Mouse (Mus musculus): ENCODE data around the gene Cox19. TPM values are rescaled to one million over a fixed set of nuclear protein-coding genes. Genes with fewer than 3 reads are reported as not detected.
A peak's percentile ranks its signal among the peaks of the same experiment; 100 is the strongest.

The Cox19 gene
- polyA plus RNA-seq, 1 experiment from 2014 or later, result 91.8 TPM

DNA sequence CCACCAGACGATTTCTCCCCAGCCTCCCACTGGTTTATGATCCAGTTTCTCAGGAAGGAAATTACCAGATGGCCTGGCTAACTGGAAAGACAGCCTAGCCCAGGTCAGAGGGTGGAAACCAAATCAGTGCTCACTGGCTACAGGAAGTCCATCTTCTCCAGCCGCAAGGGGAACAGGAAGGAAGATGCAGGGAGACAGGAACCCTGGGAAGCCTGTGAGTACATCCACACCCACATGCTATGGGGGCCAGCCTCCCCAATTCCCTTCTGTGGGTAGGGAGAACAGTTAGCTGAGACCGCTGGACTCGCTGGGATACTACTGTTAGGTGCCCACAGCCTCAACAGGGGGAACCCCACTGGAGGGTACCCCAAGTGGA, 37.0 kb upstream of the Cox19 start:
- Histone ChIP-seq H3K9ac (ENCODE audit: low read length) (no peak overlapping the region), H3K4me2 (ENCODE audit: low read length) (no peak overlapping the region), H3K27ac (replicated peaks in 1 of 2; ENCODE audit: control insufficient read depth in 1 of 2, insufficient read depth in 1 of 2, low read depth in 2 of 2, low read length in 2 of 2) (peak overlapping the region; percentile 29 to 59), H3K9me3 (ENCODE audit: control insufficient read depth, low read length) (no peaks in the 10 kb centered on the region), H3K27me3 (ENCODE audit: control insufficient read depth, insufficient read depth, low read length) (no peaks in the 10 kb centered on the region), H3K4me1 (ENCODE audit: control insufficient read depth in 2 of 2, insufficient read depth in 2 of 2, low read length in 2 of 2) (peaks cover 41 to 58% of the 10 kb centered on the region in 2 experiments), H3K4me3 (ENCODE audit: control insufficient read depth in 1 of 2, insufficient read depth in 1 of 2, low read depth in 1 of 2, low read length in 2 of 2) (no peak overlapping the region), H3K36me3 (ENCODE audit: control insufficient read depth, insufficient read depth, low read length) (peaks cover 14% of the 10 kb centered on the region)
- WGBS, result 61% methylated on average over 4 of the region's 4 CpGs
- no peak for ATAC-seq (ENCODE audit: insufficient number of reproducible peaks, insufficient read depth, low FRiP score, low read depth)

DNA sequence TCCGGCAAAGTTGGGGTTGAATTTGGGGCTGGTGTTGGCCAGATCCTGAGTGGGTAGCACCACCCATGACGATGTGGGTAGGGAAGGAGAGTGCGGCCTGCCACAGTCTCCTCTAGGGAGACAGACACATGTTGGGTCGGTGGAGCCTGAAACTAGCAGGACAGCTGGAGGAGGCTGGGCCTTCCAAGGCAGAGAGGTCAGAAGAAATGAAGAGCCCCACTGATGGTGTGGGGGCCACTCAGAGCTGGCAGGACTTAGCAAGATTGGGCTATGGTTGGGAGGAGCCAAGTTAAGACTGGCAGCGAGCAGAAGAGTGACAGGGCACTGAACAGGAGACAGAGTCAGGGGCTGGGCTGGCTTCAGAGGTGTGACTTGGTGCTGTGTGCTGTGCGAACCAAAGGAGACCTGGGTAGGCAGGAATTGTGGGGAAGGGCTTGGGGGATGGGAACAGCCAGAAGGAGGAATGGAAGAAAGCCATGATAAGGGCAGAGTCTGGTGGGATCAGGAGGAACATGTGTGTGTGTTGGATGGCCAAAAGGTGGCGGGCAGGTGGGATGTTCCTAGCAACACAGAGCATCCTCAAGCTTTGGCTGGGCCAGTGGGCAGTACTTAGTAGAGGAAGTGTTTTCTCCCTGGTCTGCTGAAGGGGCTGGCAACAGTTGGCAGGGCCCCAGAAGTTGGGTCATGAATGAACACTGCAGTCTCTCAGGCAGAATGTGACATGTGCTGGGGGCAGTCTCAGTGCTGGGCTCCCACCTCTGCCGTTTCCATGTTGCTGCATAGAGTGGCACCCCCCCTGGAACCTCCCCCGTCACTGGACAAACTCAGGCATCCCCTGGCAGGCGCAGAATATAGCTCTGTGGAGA, 36.3 kb upstream of the Cox19 start:
- ATAC-seq (ENCODE audit: insufficient number of reproducible peaks, insufficient read depth, low FRiP score, low read depth), result no peak
- no peak overlapping the region for H3K9ac ChIP-seq (ENCODE audit: low read length)
- H3K9me3 ChIP-seq (ENCODE audit: control insufficient read depth, low read length), result no peaks in the 10 kb centered on the region
- no peak overlapping the region for H3K4me2 ChIP-seq (ENCODE audit: low read length)
- H3K4me1 ChIP-seq (ENCODE audit: control insufficient read depth in 2 of 2, insufficient read depth in 2 of 2, low read length in 2 of 2), result peaks cover 44 to 64% of the 10 kb centered on the region in 2 experiments
- peak overlapping the region; percentile 29 to 59 for H3K27ac ChIP-seq (replicated peaks in 1 of 2; ENCODE audit: control insufficient read depth in 1 of 2, insufficient read depth in 1 of 2, low read depth in 2 of 2, low read length in 2 of 2)
- H3K4me3 ChIP-seq (ENCODE audit: control insufficient read depth in 1 of 2, insufficient read depth in 1 of 2, low read depth in 1 of 2, low read length in 2 of 2), result no peak overlapping the region
- WGBS, result 71% methylated on average over 10 of the region's 10 CpGs
- H3K27me3 ChIP-seq (ENCODE audit: control insufficient read depth, insufficient read depth, low read length), result no peaks in the 10 kb centered on the region
- H3K36me3 ChIP-seq (ENCODE audit: control insufficient read depth, insufficient read depth, low read length), result peaks cover 8% of the 10 kb centered on the region

DNA sequence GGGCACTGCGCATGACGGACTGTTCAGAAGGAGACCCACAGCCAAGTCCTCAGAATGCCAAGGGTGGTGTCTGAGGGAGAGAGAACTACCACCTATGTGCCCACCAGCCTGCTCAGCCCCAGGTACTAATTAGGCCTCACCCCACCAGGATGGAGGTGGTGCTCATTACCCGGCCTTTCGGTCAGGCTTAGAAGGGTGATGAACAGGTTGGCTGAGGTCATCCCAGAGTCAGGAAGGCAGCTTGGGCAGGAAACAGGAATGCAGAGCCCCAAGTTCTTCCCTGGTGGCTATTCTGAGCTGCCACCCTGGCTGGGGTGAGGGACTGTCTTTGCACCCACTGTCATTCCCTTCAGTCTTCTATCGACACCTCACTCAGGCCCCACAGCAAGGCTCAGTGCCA, 34.8 kb upstream of the Cox19 start:
- Histone ChIP-seq H3K9ac (ENCODE audit: low read length) (no peak overlapping the region), H3K36me3 (ENCODE audit: control insufficient read depth, insufficient read depth, low read length) (no peaks in the 10 kb centered on the region), H3K4me2 (ENCODE audit: low read length) (no peak overlapping the region), H3K4me3 (ENCODE audit: control insufficient read depth in 1 of 2, insufficient read depth in 1 of 2, low read depth in 1 of 2, low read length in 2 of 2) (no peak overlapping the region), H3K4me1 (ENCODE audit: control insufficient read depth in 2 of 2, insufficient read depth in 2 of 2, low read length in 2 of 2) (peaks cover 55 to 79% of the 10 kb centered on the region in 2 experiments), H3K9me3 (ENCODE audit: control insufficient read depth, low read length) (no peaks in the 10 kb centered on the region), H3K27me3 (ENCODE audit: control insufficient read depth, insufficient read depth, low read length) (no peaks in the 10 kb centered on the region), H3K27ac (replicated peaks in 1 of 2; ENCODE audit: control insufficient read depth in 1 of 2, insufficient read depth in 1 of 2, low read depth in 2 of 2, low read length in 2 of 2) (no peak overlapping the region)
- no peak for ATAC-seq (ENCODE audit: insufficient number of reproducible peaks, insufficient read depth, low FRiP score, low read depth)
- WGBS, result 89% methylated on average over 5 of the region's 5 CpGs

DNA sequence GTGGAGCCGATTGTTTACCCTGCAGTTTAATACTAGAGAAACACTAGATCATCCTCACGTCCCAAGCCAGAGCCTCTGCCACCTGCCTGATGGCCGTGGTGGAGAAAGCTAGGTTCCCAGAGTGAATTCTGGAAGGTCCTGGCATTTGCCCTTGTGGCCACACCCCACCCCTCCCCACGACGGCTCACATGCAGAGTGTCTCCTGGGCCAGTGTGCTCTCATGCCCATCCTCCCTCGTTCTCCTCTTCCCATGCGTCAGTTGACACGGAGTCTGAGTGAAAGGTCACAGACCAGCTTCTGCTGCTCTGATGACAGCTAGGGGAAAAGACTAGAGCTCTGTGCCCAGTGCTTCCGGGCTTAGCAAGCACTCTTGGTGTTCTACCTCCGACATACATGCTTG, 33.3 kb upstream of the Cox19 start:
- no peaks in the 10 kb centered on the region for H3K9me3 ChIP-seq (ENCODE audit: control insufficient read depth, low read length)
- 12% methylated on average over 10 of the region's 10 CpGs for WGBS
- H3K27me3 ChIP-seq (ENCODE audit: control insufficient read depth, insufficient read depth, low read length), result no peaks in the 10 kb centered on the region
- H3K4me3 ChIP-seq (ENCODE audit: control insufficient read depth in 1 of 2, insufficient read depth in 1 of 2, low read depth in 1 of 2, low read length in 2 of 2), result no peak overlapping the region
- ATAC-seq (ENCODE audit: insufficient number of reproducible peaks, insufficient read depth, low FRiP score, low read depth), result no peak
- H3K36me3 ChIP-seq (ENCODE audit: control insufficient read depth, insufficient read depth, low read length), result no peaks in the 10 kb centered on the region
- H3K4me2 ChIP-seq (ENCODE audit: low read length), result peak overlapping the region; percentile 32; the same call in 1 of the 2 replicates
- 0 out of 2 replicates have a peak overlapping the region, but pooled peaks have one; percentile 31 for H3K9ac ChIP-seq (ENCODE audit: low read length)
- peaks cover 56 to 79% of the 10 kb centered on the region in 2 experiments for H3K4me1 ChIP-seq (ENCODE audit: control insufficient read depth in 2 of 2, insufficient read depth in 2 of 2, low read length in 2 of 2)
- H3K27ac ChIP-seq (replicated peaks in 1 of 2; ENCODE audit: control insufficient read depth in 1 of 2, insufficient read depth in 1 of 2, low read depth in 2 of 2, low read length in 2 of 2), result peak overlapping the region; percentile 12 to 58; a peak in 3 of 4 replicates

DNA sequence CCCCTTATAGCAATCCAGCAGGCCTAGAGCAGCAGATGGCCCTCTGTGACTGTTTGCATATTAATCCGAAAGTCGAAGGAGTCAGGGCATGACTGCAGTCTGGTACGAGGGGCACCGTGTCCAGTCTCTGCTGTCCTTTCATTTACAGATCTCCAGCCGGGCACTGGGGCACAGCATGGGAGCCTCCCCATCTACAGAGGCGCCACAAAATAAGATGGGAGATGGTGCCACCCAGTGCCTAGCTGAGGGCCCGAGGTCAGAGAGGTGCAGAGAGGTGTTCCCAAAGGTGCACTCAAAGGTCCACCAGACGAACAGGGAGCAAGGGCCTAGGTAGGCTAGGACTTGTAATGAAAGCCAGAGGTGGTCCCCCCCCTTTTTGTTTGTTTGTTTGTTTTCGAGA, 32.0 kb upstream of the Cox19 start:
- H3K36me3 ChIP-seq (ENCODE audit: control insufficient read depth, insufficient read depth, low read length), result no peaks in the 10 kb centered on the region
- peak overlapping the region; percentile 86 for H3K4me2 ChIP-seq (ENCODE audit: low read length)
- peak overlapping the region; percentile 61 for H3K9ac ChIP-seq (ENCODE audit: low read length)
- H3K9me3 ChIP-seq (ENCODE audit: control insufficient read depth, low read length), result no peaks in the 10 kb centered on the region
- ATAC-seq (ENCODE audit: insufficient number of reproducible peaks, insufficient read depth, low FRiP score, low read depth), result no peak
- WGBS, result 68% methylated on average over 9 of the region's 9 CpGs
- H3K27me3 ChIP-seq (ENCODE audit: control insufficient read depth, insufficient read depth, low read length), result no peaks in the 10 kb centered on the region
- H3K4me3 ChIP-seq (ENCODE audit: control insufficient read depth in 1 of 2, insufficient read depth in 1 of 2, low read depth in 1 of 2, low read length in 2 of 2), result no peak overlapping the region
- peaks cover 59 to 80% of the 10 kb centered on the region in 2 experiments for H3K4me1 ChIP-seq (ENCODE audit: control insufficient read depth in 2 of 2, insufficient read depth in 2 of 2, low read length in 2 of 2)
- peak overlapping the region; percentile 92 to 93 for H3K27ac ChIP-seq (replicated peaks in 1 of 2; ENCODE audit: control insufficient read depth in 1 of 2, insufficient read depth in 1 of 2, low read depth in 2 of 2, low read length in 2 of 2)

DNA sequence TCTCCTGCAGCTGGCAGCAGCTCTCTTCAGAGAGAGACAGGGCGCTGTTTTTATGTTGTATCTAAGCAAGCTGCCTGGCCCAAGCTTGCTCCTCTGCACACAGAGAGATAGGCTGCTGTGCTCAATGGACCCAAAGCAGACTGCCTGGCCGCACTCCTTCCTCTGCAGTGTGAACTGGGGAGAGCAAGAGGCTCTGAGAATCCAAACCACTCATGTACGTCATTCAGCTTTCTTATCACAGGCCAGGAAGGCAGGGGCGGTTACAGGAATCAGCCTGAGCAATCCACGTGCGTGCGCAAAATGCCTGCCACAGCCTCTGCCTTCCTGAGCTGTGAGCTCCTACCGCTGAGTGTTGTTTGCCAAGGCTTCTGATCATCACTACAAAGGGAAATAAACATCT, 31.5 kb upstream of the Cox19 start:
- ATAC-seq (ENCODE audit: insufficient number of reproducible peaks, insufficient read depth, low FRiP score, low read depth), result peak; percentile 38
- no peaks in the 10 kb centered on the region for H3K27me3 ChIP-seq (ENCODE audit: control insufficient read depth, insufficient read depth, low read length)
- H3K4me2 ChIP-seq (ENCODE audit: low read length), result peak overlapping the region; percentile 86
- H3K9ac ChIP-seq (ENCODE audit: low read length), result peak overlapping the region; percentile 61
- 4% methylated on average over 8 of the region's 8 CpGs for WGBS
- H3K27ac ChIP-seq (replicated peaks in 1 of 2; ENCODE audit: control insufficient read depth in 1 of 2, insufficient read depth in 1 of 2, low read depth in 2 of 2, low read length in 2 of 2), result peak overlapping the region; percentile 92 to 93
- H3K36me3 ChIP-seq (ENCODE audit: control insufficient read depth, insufficient read depth, low read length), result no peaks in the 10 kb centered on the region
- H3K9me3 ChIP-seq (ENCODE audit: control insufficient read depth, low read length), result no peaks in the 10 kb centered on the region
- H3K4me1 ChIP-seq (ENCODE audit: control insufficient read depth in 2 of 2, insufficient read depth in 2 of 2, low read length in 2 of 2), result peaks cover 59 to 80% of the 10 kb centered on the region in 2 experiments
- H3K4me3 ChIP-seq (ENCODE audit: control insufficient read depth in 1 of 2, insufficient read depth in 1 of 2, low read depth in 1 of 2, low read length in 2 of 2), result no peak overlapping the region

DNA sequence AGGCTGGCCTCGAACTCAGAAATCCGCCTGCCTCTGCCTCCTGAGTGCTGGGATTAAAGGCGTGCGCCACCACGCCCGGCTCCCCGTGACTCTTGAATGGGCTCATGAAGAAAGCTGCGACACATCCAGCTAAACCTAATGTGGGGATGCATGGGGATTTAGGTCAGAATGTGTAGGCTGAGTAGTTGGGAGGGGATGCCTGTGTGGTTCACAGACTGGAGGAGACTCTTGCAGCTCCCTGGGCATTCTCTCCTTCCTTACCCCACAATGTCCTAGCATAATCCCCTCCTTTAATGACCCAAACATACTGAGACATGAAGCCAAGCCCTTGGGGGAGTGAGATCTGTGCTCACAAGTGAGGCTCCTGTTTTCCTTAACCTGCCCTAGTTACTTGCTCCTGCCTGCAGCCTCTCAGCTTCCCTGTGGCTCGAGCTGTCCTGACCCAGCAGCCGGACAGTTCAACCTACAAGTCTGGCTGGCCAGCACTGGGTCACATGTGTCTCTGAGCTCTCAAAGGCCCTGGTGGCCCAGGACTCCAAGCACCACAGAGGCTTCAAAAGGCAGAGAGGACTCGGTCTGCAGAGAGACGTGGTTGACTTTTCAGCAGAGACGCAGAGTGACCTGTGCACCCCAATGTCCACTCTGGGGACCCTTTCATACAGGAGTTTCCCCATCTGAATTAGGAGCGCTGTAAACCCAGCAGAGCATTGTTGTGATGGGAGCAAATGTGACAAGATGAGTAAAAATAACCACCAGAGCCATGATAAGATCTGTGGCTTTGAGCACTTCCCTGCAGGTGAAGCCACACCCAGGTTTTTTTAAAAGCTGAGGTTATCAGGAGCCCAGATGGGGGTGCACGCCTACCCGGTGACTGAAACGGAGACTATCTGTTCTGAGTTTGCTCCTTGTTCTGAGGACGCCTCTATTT, 30.6 kb upstream of the Cox19 start:
- Histone ChIP-seq H3K4me3 (ENCODE audit: control insufficient read depth in 1 of 2, insufficient read depth in 1 of 2, low read depth in 1 of 2, low read length in 2 of 2) (peak overlapping the region in 1 of 2 experiments; percentile 80; a peak in 2 of 4 replicates), H3K36me3 (ENCODE audit: control insufficient read depth, insufficient read depth, low read length) (no peaks in the 10 kb centered on the region), H3K4me1 (ENCODE audit: control insufficient read depth in 2 of 2, insufficient read depth in 2 of 2, low read length in 2 of 2) (peaks cover 64 to 82% of the 10 kb centered on the region in 2 experiments), H3K9ac (ENCODE audit: low read length) (peak overlapping the region; percentile 61), H3K4me2 (ENCODE audit: low read length) (peak overlapping the region; percentile 86), H3K9me3 (ENCODE audit: control insufficient read depth, low read length) (no peaks in the 10 kb centered on the region), H3K27me3 (ENCODE audit: control insufficient read depth, insufficient read depth, low read length) (no peaks in the 10 kb centered on the region), H3K27ac (replicated peaks in 1 of 2; ENCODE audit: control insufficient read depth in 1 of 2, insufficient read depth in 1 of 2, low read depth in 2 of 2, low read length in 2 of 2) (peak overlapping the region; percentile 92 to 93)
- WGBS, result 50% methylated on average over 17 of the region's 18 CpGs
- ATAC-seq (ENCODE audit: insufficient number of reproducible peaks, insufficient read depth, low FRiP score, low read depth), result no peak

All from heart, embryonic 14.5 days (tissue).